Mouse (Mus musculus): ENCODE results near the gene Nr4a3. TPM values are rescaled to one million over a fixed set of nuclear protein-coding genes. Genes with fewer than 3 reads are reported as not detected.
A peak's percentile ranks its signal among the peaks of the same experiment; 100 is the strongest.

Gene Nr4a3
- polyA plus RNA-seq, 1 experiment from 2014 or later: 7.2 TPM

- peak overlapping the region; percentile 86 for H3K4me3 ChIP-seq
- H3K27me3 ChIP-seq: peaks cover 10% of the 10 kb centered on the region; the same call in 1 of the 2 replicates
- H3K4me1 ChIP-seq: peaks cover 44% of the 10 kb centered on the region
- peak overlapping the region; percentile 76 for H3K9ac ChIP-seq (replicated peaks)
- H3K4me2 ChIP-seq (replicated peaks): peak overlapping the region; percentile 98
- H3K9me3 ChIP-seq: no peaks in the 10 kb centered on the region
- H3K27ac ChIP-seq (replicated peaks): peak overlapping the region; percentile 96
- H3K36me3 ChIP-seq: no peaks in the 10 kb centered on the region
- under 1% methylated on average over 103 of the region's 105 CpGs for WGBS
- ATAC-seq (replicated peaks): peak; percentile 88
Observed at GRCm38 (mm10) chr4:48042786-48043701, 1.9 kb upstream of the Nr4a3 start.

DNA sequence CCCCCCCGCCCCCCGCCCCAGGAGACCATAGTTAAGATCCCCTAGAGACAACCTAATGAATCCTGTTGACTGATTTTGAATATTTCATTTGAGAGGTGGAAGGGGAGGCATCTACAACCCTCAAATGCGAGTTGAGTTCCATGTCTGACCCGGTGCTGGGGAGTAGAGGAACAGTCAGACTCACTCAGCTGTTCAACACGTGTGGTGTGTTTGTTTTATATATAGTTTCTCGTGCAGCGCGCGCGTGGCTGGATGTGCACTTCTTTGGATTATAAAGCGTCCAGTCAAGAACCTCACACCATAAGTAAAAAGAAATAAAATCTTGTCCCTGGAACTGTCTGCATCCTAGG lies 837 bp upstream of the Nr4a3 start:
- Histone ChIP-seq H3K9ac (replicated peaks) (peak overlapping the region; percentile 67), H3K9me3 (no peaks in the 10 kb centered on the region), H3K27ac (replicated peaks) (peak overlapping the region; percentile 92), H3K4me1 (peaks cover 55% of the 10 kb centered on the region), H3K36me3 (no peaks in the 10 kb centered on the region), H3K27me3 (peaks cover 16% of the 10 kb centered on the region; the same call in 1 of the 2 replicates), H3K4me2 (replicated peaks) (peak overlapping the region; percentile 98), H3K4me3 (peak overlapping the region; percentile 86)
- WGBS: under 1% methylated on average over 11 of the region's 11 CpGs
- ATAC-seq (replicated peaks): no peak

DNA sequence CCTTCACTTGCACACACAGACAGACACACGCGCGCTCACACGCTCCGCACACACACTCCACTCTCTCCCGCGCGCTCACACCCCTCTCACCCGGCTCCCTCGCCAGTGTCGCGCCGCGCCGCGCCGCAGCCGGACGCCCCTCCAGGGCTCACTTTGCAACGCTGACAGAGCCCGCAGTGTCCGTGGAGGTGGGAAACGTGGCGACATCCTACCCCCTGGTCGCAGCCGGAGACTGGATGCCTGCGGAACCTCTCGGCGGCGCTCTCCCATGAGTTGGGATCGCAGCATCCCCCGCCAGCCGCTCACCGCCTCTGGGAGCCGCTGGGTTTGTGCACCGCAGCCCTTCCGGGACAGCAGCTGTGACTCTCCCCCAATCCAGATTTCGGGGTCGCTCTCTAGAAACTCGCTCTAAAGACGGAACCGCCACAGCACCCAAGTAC lies 348 bp downstream of the Nr4a3 start:
- Histone ChIP-seq H3K9ac (replicated peaks) (peak overlapping the region; percentile 67), H3K4me2 (replicated peaks) (peak overlapping the region; percentile 98), H3K27ac (replicated peaks) (peak overlapping the region; percentile 92), H3K27me3 (peaks cover 27% of the 10 kb centered on the region), H3K36me3 (no peaks in the 10 kb centered on the region), H3K4me1 (peaks cover 55% of the 10 kb centered on the region), H3K9me3 (no peaks in the 10 kb centered on the region), H3K4me3 (peak overlapping the region; percentile 86)
- no peak for ATAC-seq (replicated peaks)
- WGBS: under 1% methylated on average over 42 of the region's 42 CpGs

GRCm38 (mm10) chr4:48045721-48046460 lies 938 bp downstream of the Nr4a3 start:
- peak overlapping the region; percentile 86 for H3K4me3 ChIP-seq
- H3K9ac ChIP-seq (replicated peaks): peak overlapping the region; percentile 67
- H3K36me3 ChIP-seq: no peaks in the 10 kb centered on the region
- peaks cover 55% of the 10 kb centered on the region for H3K4me1 ChIP-seq
- no peaks in the 10 kb centered on the region for H3K9me3 ChIP-seq
- ATAC-seq (replicated peaks): no peak
- H3K27me3 ChIP-seq: peaks cover 32% of the 10 kb centered on the region
- H3K4me2 ChIP-seq (replicated peaks): peak overlapping the region; percentile 98
- WGBS: under 1% methylated on average over 39 of the region's 39 CpGs
- H3K27ac ChIP-seq (replicated peaks): peak overlapping the region; percentile 92

DNA sequence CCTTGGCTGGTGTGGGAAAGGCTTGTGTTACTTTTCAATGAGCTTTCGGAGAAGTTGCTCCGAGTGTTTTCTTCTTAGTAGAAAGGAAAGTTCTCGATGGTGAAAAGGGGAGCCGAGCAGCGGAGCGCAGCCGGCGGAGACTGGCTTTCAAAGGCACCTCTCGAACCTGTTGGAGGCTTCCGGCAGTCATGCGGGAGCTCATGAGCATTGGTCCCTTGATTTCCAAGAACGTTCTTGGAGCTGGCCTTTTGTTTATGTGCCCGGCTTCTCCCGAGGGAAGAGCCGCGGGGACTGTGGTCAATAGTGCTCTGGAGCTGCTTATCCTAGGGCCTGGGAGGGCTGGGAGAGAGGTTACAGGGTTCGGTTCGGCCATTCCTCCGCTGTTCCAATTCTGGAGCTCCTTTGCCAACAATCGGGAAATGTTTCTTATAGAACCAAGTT lies 1.5 kb downstream of the Nr4a3 start:
- under 1% methylated on average over 20 of the region's 20 CpGs for WGBS

DNA sequence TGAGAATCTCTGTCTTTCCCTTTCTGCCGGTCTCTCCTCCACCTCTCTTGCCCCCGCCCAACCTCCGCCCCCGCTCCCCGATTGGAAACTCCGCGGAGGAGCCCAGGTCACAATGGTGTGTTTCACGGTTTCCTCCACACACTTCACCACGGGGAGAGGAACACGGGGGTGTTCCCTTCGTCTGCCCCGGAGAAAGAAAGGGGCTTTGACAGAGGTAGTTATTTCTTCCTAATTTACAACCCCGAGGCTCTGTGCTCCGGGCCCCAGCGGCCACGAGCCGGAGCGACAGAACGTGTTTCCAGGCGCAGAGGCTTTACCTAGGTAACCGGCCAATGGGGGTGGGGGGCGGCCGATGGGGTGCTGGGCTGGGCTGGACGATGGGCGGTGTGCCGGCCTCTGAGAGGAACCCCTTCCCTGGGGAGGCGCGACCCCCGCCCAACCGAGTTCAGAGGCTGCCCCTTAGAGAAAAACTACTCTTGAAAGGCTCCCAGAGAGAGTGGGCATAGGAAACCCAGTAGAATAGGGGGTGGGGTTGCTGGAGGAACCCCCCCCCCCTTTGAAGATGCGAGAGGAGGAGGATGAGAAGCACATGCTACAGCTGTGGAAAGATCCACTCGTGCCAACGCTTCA lies 2.3 kb downstream of the Nr4a3 start:
- Histone ChIP-seq H3K4me1 (peaks cover 60% of the 10 kb centered on the region), H3K36me3 (no peaks in the 10 kb centered on the region), H3K27ac (replicated peaks) (peak overlapping the region; percentile 92; the same call in 1 of the 2 replicates), H3K4me3 (peak overlapping the region; percentile 86), H3K27me3 (peaks cover 45% of the 10 kb centered on the region), H3K9ac (replicated peaks) (peak overlapping the region; percentile 67), H3K4me2 (replicated peaks) (peak overlapping the region; percentile 98), H3K9me3 (no peaks in the 10 kb centered on the region)
- ATAC-seq (replicated peaks): no peak
- WGBS: 0% methylated on average over 33 of the region's 33 CpGs

More for the DNA sequence above, 1.5 kb downstream of the Nr4a3 start:
- H3K4me3 ChIP-seq: peak overlapping the region; percentile 86
- H3K4me2 ChIP-seq (replicated peaks): peak overlapping the region; percentile 98
- H3K4me1 ChIP-seq: peaks cover 61% of the 10 kb centered on the region
- ATAC-seq (replicated peaks): no peak
- peak overlapping the region; percentile 92 for H3K27ac ChIP-seq (replicated peaks)
- H3K27me3 ChIP-seq: peaks cover 38% of the 10 kb centered on the region
- H3K9me3 ChIP-seq: no peaks in the 10 kb centered on the region
- peak overlapping the region; percentile 67 for H3K9ac ChIP-seq (replicated peaks)
- H3K36me3 ChIP-seq: no peaks in the 10 kb centered on the region

DNA sequence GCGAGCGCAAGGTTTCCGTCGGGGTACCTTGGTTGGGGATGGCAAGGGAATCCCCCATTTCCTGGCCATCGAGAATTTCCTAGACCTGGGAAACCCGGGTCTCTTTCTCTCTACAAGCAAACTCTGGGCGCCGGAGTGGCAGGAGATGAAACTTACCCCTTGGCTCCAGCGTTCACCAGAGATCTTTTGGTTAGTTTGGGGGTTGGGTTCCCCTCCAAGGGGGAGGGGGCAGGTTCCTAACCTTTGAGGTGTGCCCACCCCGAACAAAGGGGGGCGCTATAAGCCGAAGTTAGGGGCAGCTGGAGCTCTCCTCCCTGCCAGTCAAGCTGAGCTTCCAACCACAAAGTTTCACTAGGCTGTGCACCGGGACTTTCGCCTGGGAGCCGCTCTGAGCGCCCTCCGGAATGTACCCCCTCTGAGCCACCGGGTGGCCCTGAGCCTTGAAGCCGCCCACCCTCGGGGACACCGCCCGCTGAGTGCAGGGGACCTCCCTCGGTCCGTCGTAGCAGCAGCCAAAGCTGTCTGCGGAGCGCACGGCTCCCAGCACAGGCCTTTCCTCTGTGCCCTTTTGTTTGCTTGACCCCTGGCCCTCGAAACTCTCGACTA lies 2.9 kb downstream of the Nr4a3 start:
- H3K9ac ChIP-seq (replicated peaks): peak overlapping the region; percentile 67; the same call in 1 of the 2 replicates
- H3K9me3 ChIP-seq: no peaks in the 10 kb centered on the region
- WGBS: 1% methylated on average over 30 of the region's 30 CpGs
- H3K4me1 ChIP-seq: peaks cover 58% of the 10 kb centered on the region
- peaks cover 48% of the 10 kb centered on the region for H3K27me3 ChIP-seq
- ATAC-seq (replicated peaks): no peak
- H3K27ac ChIP-seq (replicated peaks): no peak overlapping the region
- H3K4me2 ChIP-seq (replicated peaks): peak overlapping the region; percentile 98
- H3K4me3 ChIP-seq: peak overlapping the region; percentile 86
- no peaks in the 10 kb centered on the region for H3K36me3 ChIP-seq

DNA sequence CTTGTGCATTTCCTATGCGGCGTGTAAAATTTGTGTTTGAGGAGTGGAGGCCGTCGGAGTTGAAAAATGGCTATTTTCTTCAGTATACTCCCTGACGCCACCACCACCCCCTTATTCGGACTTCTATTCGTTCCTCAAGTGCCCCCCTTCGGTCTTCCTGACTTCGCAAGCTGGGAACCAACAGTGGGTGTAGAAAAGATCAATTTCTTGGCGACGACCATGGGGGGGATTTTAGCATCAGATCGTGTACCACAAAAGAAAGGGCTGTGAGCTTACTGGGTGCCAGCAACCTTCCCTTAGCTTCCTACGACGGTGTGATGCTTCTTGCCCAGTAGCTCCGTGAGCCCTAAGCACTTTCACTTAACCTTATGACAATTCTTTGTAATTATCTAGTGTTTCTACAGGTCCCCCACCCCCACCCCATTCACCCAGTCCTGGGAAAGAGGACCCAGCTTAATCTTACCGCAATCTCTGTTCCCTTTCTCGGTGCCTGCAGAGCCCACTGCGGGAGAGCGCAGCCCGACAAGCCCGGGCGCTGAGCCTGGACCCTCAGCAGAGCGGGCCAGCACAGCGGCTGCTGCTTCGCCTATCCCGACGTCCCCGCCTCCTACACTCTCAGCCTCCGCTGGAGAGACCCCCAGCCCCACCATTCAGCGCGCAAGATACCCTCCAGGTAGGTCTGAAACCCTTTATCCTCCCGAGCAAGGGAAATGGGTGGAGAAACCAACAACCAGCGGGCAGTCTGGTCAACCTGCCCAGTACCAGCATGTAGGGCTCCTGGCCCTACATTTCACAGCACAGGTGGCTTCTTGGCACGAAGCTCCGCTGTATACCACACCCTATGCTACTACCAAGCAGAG lies 3.7 kb downstream of the Nr4a3 start:
- peak overlapping the region; percentile 86 for H3K4me3 ChIP-seq
- WGBS: 5% methylated on average over 35 of the region's 35 CpGs
- no peak overlapping the region for H3K27ac ChIP-seq (replicated peaks)
- peak overlapping the region; percentile 98 for H3K4me2 ChIP-seq (replicated peaks)
- peak overlapping the region; percentile 67; the same call in 1 of the 2 replicates for H3K9ac ChIP-seq (replicated peaks)
- no peaks in the 10 kb centered on the region for H3K36me3 ChIP-seq
- peaks cover 48% of the 10 kb centered on the region for H3K27me3 ChIP-seq
- peaks cover 55% of the 10 kb centered on the region for H3K4me1 ChIP-seq
- no peak for ATAC-seq (replicated peaks)
- no peaks in the 10 kb centered on the region for H3K9me3 ChIP-seq

DNA sequence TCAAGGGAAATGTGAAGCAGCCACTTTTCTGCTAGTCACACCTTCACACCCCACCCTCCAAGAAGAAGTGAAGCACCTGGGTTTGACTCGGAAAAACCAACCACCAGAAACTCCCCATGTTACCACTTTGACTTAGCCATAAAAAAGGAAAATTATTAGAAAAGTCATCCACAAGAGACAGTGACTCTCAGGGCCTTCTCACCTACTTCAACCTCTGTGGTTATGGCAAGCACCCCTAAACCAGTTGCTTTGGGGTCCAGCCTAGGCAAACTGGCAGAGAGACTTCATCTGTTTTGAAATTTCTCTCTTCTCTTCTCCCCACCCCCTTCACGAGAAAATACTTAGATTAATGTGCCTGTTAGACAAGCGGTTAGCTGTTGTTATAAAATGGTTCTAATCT lies 5.1 kb downstream of the Nr4a3 start:
- no peak overlapping the region for H3K27ac ChIP-seq (replicated peaks)
- 74% methylated on average over 3 of the region's 3 CpGs for WGBS
- H3K4me2 ChIP-seq (replicated peaks): no peak overlapping the region
- H3K36me3 ChIP-seq: no peaks in the 10 kb centered on the region
- H3K9me3 ChIP-seq: no peaks in the 10 kb centered on the region
- peaks cover 48% of the 10 kb centered on the region for H3K27me3 ChIP-seq
- H3K4me3 ChIP-seq: no peak overlapping the region
- peaks cover 48% of the 10 kb centered on the region for H3K4me1 ChIP-seq
- no peak overlapping the region for H3K9ac ChIP-seq (replicated peaks)
- no peak for ATAC-seq (replicated peaks)

GRCm38 (mm10) chr4:48050442-48050841 lies 5.5 kb downstream of the Nr4a3 start:
- Histone ChIP-seq H3K4me1 (peaks cover 48% of the 10 kb centered on the region), H3K4me3 (no peak overlapping the region), H3K27ac (replicated peaks) (no peak overlapping the region), H3K9me3 (no peaks in the 10 kb centered on the region), H3K36me3 (no peaks in the 10 kb centered on the region), H3K27me3 (peaks cover 48% of the 10 kb centered on the region), H3K4me2 (replicated peaks) (no peak overlapping the region), H3K9ac (replicated peaks) (no peak overlapping the region)
- no peak for ATAC-seq (replicated peaks)
- 54% methylated on average over 5 of the region's 5 CpGs for WGBS

All from forebrain, embryonic 15.5 days (tissue).